Mouse (Mus musculus) liver, embryonic 16.5 days (tissue): ENCODE data around the gene Zswim3. TPM values are rescaled to one million over a fixed set of nuclear protein-coding genes. Genes with fewer than 3 reads are reported as not detected.

Source experiments
- polyA plus RNA-seq: library from polyadenylated mRNA; unstranded; fragments of >200 nt; fragmentation: Nextera tagmentation; extraction: Ambion mirVana; gene quantifications from 2 replicates; pipeline ENCODE4 v1.2.1, GENCODE M21; 2015

The Zswim3 gene
- polyA plus RNA-seq, 1 experiment from 2014 or later: 4.3 TPM

Other genes with a start within 250 kb of the Zswim3 start
- 0.76 and 1.7 TPM in 2 replicates for gene Wfdc2, start 242.7 kb upstream of the Zswim3 start, polyA plus RNA-seq
- not detected in 2 replicates for gene Spint3, start 231.6 kb upstream of the Zswim3 start, polyA plus RNA-seq
- 0.21 TPM in 1 of 2 replicates, not detected in the other for gene Wfdc6a, start 219.7 kb upstream of the Zswim3 start, polyA plus RNA-seq
- not detected in 2 replicates for gene Eppin, start 211.5 kb upstream of the Zswim3 start, polyA plus RNA-seq
- gene Wfdc6b, start 191.6 kb upstream of the Zswim3 start, polyA plus RNA-seq: not detected in 2 replicates
- gene Wfdc8, start 191.5 kb upstream of the Zswim3 start, polyA plus RNA-seq: not detected in 2 replicates
- not detected in 2 replicates for gene Wfdc16, start 166.3 kb upstream of the Zswim3 start, polyA plus RNA-seq
- not detected in 2 replicates for gene Wfdc10, start 149.1 kb upstream of the Zswim3 start, polyA plus RNA-seq
- gene Wfdc9, start 148.5 kb upstream of the Zswim3 start, polyA plus RNA-seq: not detected in 2 replicates
- gene Wfdc11, start 131.0 kb upstream of the Zswim3 start, polyA plus RNA-seq: not detected in 2 replicates
- not detected in 2 replicates for gene Wfdc13, start 120.0 kb upstream of the Zswim3 start, polyA plus RNA-seq
- not detected in 2 replicates for gene Spint4, start 106.6 kb upstream of the Zswim3 start, polyA plus RNA-seq
- not detected in 2 replicates for gene Spint5, start 89.8 kb upstream of the Zswim3 start, polyA plus RNA-seq
- 1.5 and 1.7 TPM in 2 replicates for gene Wfdc3, start 59.2 kb upstream of the Zswim3 start, polyA plus RNA-seq
- 40.1 and 43.1 TPM in 2 replicates for gene Dnttip1, start 59.1 kb upstream of the Zswim3 start, polyA plus RNA-seq
- gene Ube2c, start 35.2 kb upstream of the Zswim3 start, polyA plus RNA-seq: 632 and 661 TPM in 2 replicates
- 29.4 and 67.5 TPM in 2 replicates for gene Tnnc2, start 25.1 kb upstream of the Zswim3 start, polyA plus RNA-seq
- gene Snx21, start 19.3 kb upstream of the Zswim3 start, polyA plus RNA-seq: 9.4 and 12.1 TPM in 2 replicates
- gene Acot8, start 216 bp upstream of the Zswim3 start, polyA plus RNA-seq: 19.8 and 20.6 TPM in 2 replicates
- 3.4 and 4.1 TPM in 2 replicates for gene Zswim1, start 17.6 kb downstream of the Zswim3 start, polyA plus RNA-seq
- gene Spata25, start 23.4 kb downstream of the Zswim3 start, polyA plus RNA-seq: not detected in 2 replicates
- 90.7 and 92.5 TPM in 2 replicates for gene Ctsa, start 27.8 kb downstream of the Zswim3 start, polyA plus RNA-seq
- gene Neurl2, start 28.4 kb downstream of the Zswim3 start, polyA plus RNA-seq: 1.7 and 2.5 TPM in 2 replicates
- 23.1 and 27.4 TPM in 2 replicates for gene Pltp, start 52.6 kb downstream of the Zswim3 start, polyA plus RNA-seq
- 36.8 and 38.2 TPM in 2 replicates for gene Pcif1, start 74.2 kb downstream of the Zswim3 start, polyA plus RNA-seq
- gene Zfp335, start 106.7 kb downstream of the Zswim3 start, polyA plus RNA-seq: 5.9 and 6.8 TPM in 2 replicates
- 8.9 and 13.0 TPM in 2 replicates for gene Mmp9, start 135.7 kb downstream of the Zswim3 start, polyA plus RNA-seq
- 0.13 TPM in 2 replicates for gene Slc12a5, start 155.7 kb downstream of the Zswim3 start, polyA plus RNA-seq
- gene Ncoa5, start 229.8 kb downstream of the Zswim3 start, polyA plus RNA-seq: 14.2 and 15.3 TPM in 2 replicates